Mouse (Mus musculus) MEL (cell line): Measurements from ENCODE around the gene Mmp11. TPM values are rescaled to one million over a fixed set of nuclear protein-coding genes. Genes with fewer than 3 reads are reported as not detected.

Experiments used
- DNase-seq: peaks from one replicate; pipeline ENCODE4 v3.0.0; 2011; ENCODE audit warnings: low read depth, low spot score
- H3K27ac ChIP-seq: 2 replicates; pipeline ENCODE4 v1.5.1; 2012; ENCODE audit warnings: low read depth, mild to moderate bottlenecking, control low read depth, low read length, moderate library complexity; ENCODE audit not compliant: control insufficient read depth
- H3K27me3 ChIP-seq, 2 experiments: fragments of 150-350 bp in 1 of 2; sonication (generic) in 1 of 2; 2 replicates each; pipeline ENCODE4 v1.6.1; 2012; ENCODE audit warnings: low read length in 2 of 2, mild to moderate bottlenecking in 2 of 2, improper control_type of control experiment in 1 of 2, moderate library complexity in 1 of 2; ENCODE audit not compliant: insufficient read depth in 2 of 2, control insufficient read depth in 1 of 2
- H3K36me3 ChIP-seq, 2 experiments: 2 replicates each; pipeline ENCODE4 v1.6.1; 2012 to 2014; ENCODE audit warnings: low read length in 2 of 2, improper control_type of control experiment in 1 of 2, inconsistent platforms in 1 of 2, mild to moderate bottlenecking in 1 of 2; ENCODE audit not compliant: insufficient read depth in 2 of 2, control insufficient read depth in 1 of 2
- H3K4me1 ChIP-seq, 2 experiments: fragments of 150-350 bp in 1 of 2; sonication (generic) in 1 of 2; 2 replicates each; pipeline ENCODE4 v1.6.1; 2012; ENCODE audit warnings: low read length in 2 of 2, improper control_type of control experiment in 1 of 2, mild to moderate bottlenecking in 1 of 2; ENCODE audit not compliant: insufficient read depth in 2 of 2, control insufficient read depth in 1 of 2
- H3K4me3 ChIP-seq, 2 experiments: fragments of 150-350 bp in 1 of 2; sonication (generic) in 1 of 2; 2 replicates each; pipeline ENCODE4 v1.5.1; 2012; ENCODE audit warnings: low read depth in 2 of 2, low read length in 2 of 2, mild to moderate bottlenecking in 2 of 2, moderate library complexity in 2 of 2, control low read depth in 1 of 2, improper control_type of control experiment in 1 of 2; ENCODE audit not compliant: control insufficient read depth in 1 of 2, insufficient read depth in 1 of 2
- H3K79me2 ChIP-seq: 2 replicates; pipeline ENCODE4 v1.6.1; 2012; ENCODE audit warnings: mild to moderate bottlenecking, low read length, moderate library complexity; ENCODE audit not compliant: control insufficient read depth, poor library complexity, insufficient read depth
- H3K9ac ChIP-seq: 2 replicates; pipeline ENCODE4 v1.6.1; 2012; ENCODE audit warnings: low read depth, mild to moderate bottlenecking, control low read depth, low read length, moderate library complexity; ENCODE audit not compliant: control insufficient read depth, poor library complexity, severe bottlenecking
- H3K9me3 ChIP-seq: fragments of 150-350 bp; sonication (generic); replicated peaks from 2 replicates; pipeline ENCODE4 v1.6.1; 2012; ENCODE audit warnings: mild to moderate bottlenecking, low read length, improper control_type of control experiment, moderate library complexity; ENCODE audit not compliant: insufficient read depth
- CHD1 ChIP-seq: IDR thresholded peaks from 2 replicates; pipeline ENCODE4 v1.6.1; 2012; ENCODE audit warnings: low read depth, mild to moderate bottlenecking, inconsistent platforms, low read length, improper control_type of control experiment
- EP300 ChIP-seq, 2 experiments: IDR thresholded peaks; 2 replicates each; pipeline ENCODE4 v1.6.1; 2011; ENCODE audit warnings: improper control_type of control experiment in 2 of 2, low read length in 2 of 2, low read depth in 1 of 2, mild to moderate bottlenecking in 1 of 2
- JUND ChIP-seq: IDR thresholded peaks from 2 replicates; pipeline ENCODE4 v1.6.1; 2011; ENCODE audit warnings: low read depth, mild to moderate bottlenecking, improper control_type of control experiment, low read length
- KAT2A ChIP-seq: conservative IDR thresholded peaks from 2 replicates; pipeline ENCODE4 v1.6.1; 2012; ENCODE audit warnings: low read depth, low read length, improper control_type of control experiment, inconsistent platforms
- MAFK ChIP-seq: IDR thresholded peaks from 2 replicates; pipeline ENCODE4 v1.6.1; 2011; ENCODE audit warnings: low read depth, mild to moderate bottlenecking, low read length, improper control_type of control experiment, borderline replicate concordance
- NELFE ChIP-seq: IDR thresholded peaks from 2 replicates; pipeline ENCODE4 v1.6.1; 2011; ENCODE audit warnings: low read depth, low read length, improper control_type of control experiment
- RCOR1 ChIP-seq: IDR thresholded peaks from 2 replicates; pipeline ENCODE4 v1.6.1; 2012; ENCODE audit warnings: low read depth, mild to moderate bottlenecking, inconsistent platforms, low read length, improper control_type of control experiment
- SIN3A ChIP-seq: IDR thresholded peaks from 2 replicates; pipeline ENCODE4 v1.6.1; 2012; ENCODE audit warnings: low read length, improper control_type of control experiment, inconsistent platforms
- TCF12 ChIP-seq: IDR thresholded peaks from 2 replicates; pipeline ENCODE4 v1.6.1; 2014; ENCODE audit warnings: low read depth, mild to moderate bottlenecking, inconsistent platforms, low read length, improper control_type of control experiment, moderate library complexity
- USF1 ChIP-seq: IDR thresholded peaks from 2 replicates; pipeline ENCODE4 v1.6.1; 2014; ENCODE audit warnings: low read depth, mild to moderate bottlenecking, inconsistent platforms, low read length, improper control_type of control experiment, moderate library complexity
- polyA plus RNA-seq, 2 experiments: library from polyadenylated mRNA; stranded (reverse) in 1 of 2; unstranded in 1 of 2; fragments of >175 nt in 1 of 2; fragments of >200 nt in 1 of 2; gene quantifications; 2 replicates each; pipeline versions ENCODE4 v1.2.1 to v1.2.4; 2012; ENCODE audit warnings: low replicate concordance in 2 of 2, low read depth in 1 of 2; ENCODE audit not compliant: insufficient read length in 2 of 2, insufficient read depth in 1 of 2, missing spikeins in 1 of 2
- total RNA-seq: library from RNA; depleted of rRNA; stranded (reverse); fragments of 300-350 nt; gene quantifications from 2 replicates; pipeline ENCODE4 v1.2.3, GENCODE M21; 2012

Mmp11 gene
- total and polyA plus RNA-seq, 3 experiments: 1.3 to 5.9 TPM; not detected in 1

- Histone ChIP-seq H3K27ac (no peak overlapping the region), H3K4me3 (no peak overlapping the region), H3K36me3 (peaks cover 5 to 24% of the 10 kb centered on the region in 2 experiments), H3K9me3 (no peaks in the 10 kb centered on the region), H3K4me1 (peaks cover 0 to 5% of the 10 kb centered on the region in 2 experiments; a peak in 1 of 4 replicates), H3K9ac (no peak overlapping the region), H3K27me3 (no peaks in the 10 kb centered on the region), H3K79me2 (peaks cover 4% of the 10 kb centered on the region; the same call in 1 of the 2 replicates)
- no peak for DNase-seq
- TF ChIP-seq RCOR1 (no peak), MAFK (no peak), SIN3A (0 out of 2 replicates have a peak, but pooled peaks have one; percentile 14), EP300 (IDR thresholded peaks at IDR 0.05; ENCODE audit: low read depth in 1 of 2, low read length in 2 of 2) (0 out of 4 replicates have a peak, but pooled peaks of 1 of the 2 experiments have one; percentile 11)
Observed at GRCm38 (mm10) chr10:75913013-75913589, 23.2 kb downstream of the Mmp11 start.

GRCm38 (mm10) chr10:75910698-75911097 is 25.6 kb downstream of the Mmp11 start:
- Histone ChIP-seq H3K9me3 (no peaks in the 10 kb centered on the region), H3K4me1 (peaks cover 0 to 5% of the 10 kb centered on the region in 2 experiments; a peak in 1 of 4 replicates), H3K4me3 (no peak overlapping the region), H3K27me3 (no peaks in the 10 kb centered on the region), H3K79me2 (no peaks in the 10 kb centered on the region), H3K36me3 (peaks cover 5 to 22% of the 10 kb centered on the region in 2 experiments), H3K27ac (no peak overlapping the region), H3K9ac (no peak overlapping the region)
- TF ChIP-seq NELFE: no peak
- TF ChIP-seq KAT2A: no peak
- no peak for TF ChIP-seq EP300 (IDR thresholded peaks at IDR 0.05; ENCODE audit: low read depth in 1 of 2, low read length in 2 of 2)
- no peak for TF ChIP-seq CHD1
- TF ChIP-seq TCF12: no peak
- DNase-seq: no peak

GRCm38 (mm10) chr10:75906882-75907281 is 29.4 kb downstream of the Mmp11 start:
- H3K27ac ChIP-seq: no peak overlapping the region
- DNase-seq: no peak

More at GRCm38 (mm10) chr10:75906882-75907281, 29.4 kb downstream of the Mmp11 start:
- Histone ChIP-seq H3K36me3 (peaks cover 0 to 33% of the 10 kb centered on the region in 2 experiments; a peak in 2 of 4 replicates), H3K79me2 (no peaks in the 10 kb centered on the region), H3K4me3 (no peak overlapping the region), H3K9ac (no peak overlapping the region), H3K27me3 (no peaks in the 10 kb centered on the region), H3K9me3 (no peaks in the 10 kb centered on the region), H3K4me1 (no peaks in the 10 kb centered on the region)
- TF ChIP-seq USF1 (no peak), JUND (no peak)
